Mouse (Mus musculus): ENCODE results near the gene Epb41. TPM values are rescaled to one million over a fixed set of nuclear protein-coding genes. Genes with fewer than 3 reads are reported as not detected.

The Epb41 gene
- polyA plus RNA-seq, 1 experiment from 2014 or later: 52.0 TPM

DNA sequence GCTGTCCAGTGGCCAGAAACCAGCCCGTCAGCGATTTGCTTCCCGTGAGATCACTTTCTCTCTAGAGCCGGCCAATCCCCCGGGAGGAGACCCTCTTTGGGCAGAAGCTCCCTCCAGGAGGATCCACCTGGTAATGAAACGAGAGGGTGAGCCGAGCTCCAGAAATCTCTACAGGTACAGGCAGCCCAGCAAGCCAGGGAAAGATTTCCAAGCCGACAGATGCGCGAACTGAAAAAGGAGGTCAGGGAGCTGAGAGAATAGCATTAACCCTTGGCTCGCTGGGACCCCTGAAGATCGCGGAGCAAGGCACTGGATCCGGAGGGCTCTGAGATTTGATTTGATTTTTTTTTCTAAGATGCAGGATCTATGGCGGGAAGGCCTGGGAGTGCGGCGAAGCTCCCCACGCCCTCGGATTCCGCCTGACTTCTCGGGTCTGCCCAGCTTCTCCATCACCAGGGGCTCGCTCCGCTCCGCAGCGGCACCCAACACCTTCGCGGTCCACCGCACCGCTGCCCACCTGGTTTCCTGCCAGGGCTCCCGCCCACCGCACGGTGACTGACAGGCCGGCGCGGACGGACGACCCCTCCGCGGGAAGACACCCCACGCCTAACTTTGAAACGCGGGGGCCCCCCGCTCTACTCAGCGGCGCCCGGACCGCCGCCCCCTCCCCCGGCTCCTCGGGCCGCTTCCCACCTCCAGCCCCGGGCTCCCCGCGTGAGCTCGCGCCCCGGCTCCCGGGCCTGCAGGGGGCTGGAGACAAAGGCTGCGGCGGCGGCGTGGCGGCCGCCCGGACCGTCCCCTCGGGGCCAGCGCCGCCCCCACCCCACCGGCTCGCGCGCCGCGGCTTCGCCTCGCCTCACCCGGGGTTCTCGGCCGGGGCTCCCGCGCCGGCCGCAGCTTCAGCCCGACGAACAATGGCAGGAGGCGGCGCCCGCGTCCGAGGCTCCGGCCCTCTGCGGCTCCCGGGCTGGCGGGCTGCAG lies 26.8 kb downstream of the Epb41 start:
- peak; percentile 47 for DNase-seq (ENCODE audit: low spot score)

- DNase-seq (ENCODE audit: low spot score): no peak
Observed at GRCm38 (mm10) chr4:132043726-132044125, 31.4 kb downstream of the Epb41 start.

DNA sequence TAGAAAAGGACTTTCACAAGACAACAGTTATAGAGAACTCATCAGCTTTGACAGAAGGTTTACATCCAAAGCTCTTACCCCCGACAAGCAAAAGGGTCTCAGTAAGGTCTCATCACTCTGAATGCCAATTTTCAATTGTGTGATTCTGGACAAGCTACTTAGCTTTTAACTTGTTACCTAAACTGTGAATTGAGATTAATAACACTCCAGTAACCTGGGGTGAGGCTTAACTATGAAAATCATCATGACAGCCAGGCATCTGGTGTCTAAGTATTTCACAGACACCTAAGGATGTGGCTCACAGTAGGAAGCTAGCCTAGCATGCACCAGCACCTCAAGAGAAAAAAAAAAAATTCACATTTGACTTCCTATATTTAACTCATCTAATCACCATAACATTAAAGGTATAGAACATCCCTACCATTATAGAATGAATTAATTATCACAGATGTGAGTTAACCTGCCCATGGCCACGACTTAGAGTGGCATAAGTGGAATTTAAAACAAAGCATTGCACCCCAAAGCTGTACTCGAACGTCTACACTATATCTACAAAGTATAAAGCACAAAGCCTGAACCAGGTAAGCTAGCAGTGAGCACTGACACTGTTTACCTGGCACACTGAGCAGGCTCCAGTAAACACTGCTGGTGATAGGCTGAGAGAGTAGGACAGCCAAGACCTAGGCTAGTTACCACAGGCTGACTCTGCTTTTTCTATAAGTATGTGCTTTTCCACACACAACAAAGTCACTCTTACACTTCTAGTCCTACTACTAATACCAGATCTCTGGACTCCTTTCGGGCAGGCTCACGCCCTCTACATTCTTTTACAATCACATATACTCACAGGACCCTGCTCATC lies 33.4 kb downstream of the Epb41 start:
- DNase-seq (ENCODE audit: low spot score): peak; percentile 35

- DNase-seq (ENCODE audit: low spot score): peak; percentile 88
Observed at GRCm38 (mm10) chr4:132039975-132040645, 35.0 kb downstream of the Epb41 start.

DNA sequence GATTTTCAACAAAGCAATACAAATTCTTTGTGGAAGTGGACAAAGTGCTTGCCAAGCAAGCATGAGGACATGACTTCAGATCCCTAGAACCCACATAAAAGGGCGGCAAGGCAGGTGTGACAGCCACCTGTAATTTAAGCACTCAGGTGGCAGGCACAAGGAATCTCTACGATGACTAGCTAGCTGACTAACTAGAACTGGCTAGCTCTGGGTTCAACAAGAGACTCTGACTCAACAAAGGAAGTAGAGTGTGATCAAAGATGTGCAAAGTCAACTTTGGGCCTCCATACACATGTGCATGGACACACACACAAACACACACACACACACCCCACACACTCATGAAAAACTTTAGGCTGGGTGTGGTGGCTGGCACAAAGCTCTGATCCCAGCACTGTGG lies 35.6 kb downstream of the Epb41 start:
- DNase-seq (ENCODE audit: low spot score): peak; percentile 59

- DNase-seq (ENCODE audit: low spot score): no peak
Observed at GRCm38 (mm10) chr4:132038809-132039208, 36.3 kb downstream of the Epb41 start.

DNA sequence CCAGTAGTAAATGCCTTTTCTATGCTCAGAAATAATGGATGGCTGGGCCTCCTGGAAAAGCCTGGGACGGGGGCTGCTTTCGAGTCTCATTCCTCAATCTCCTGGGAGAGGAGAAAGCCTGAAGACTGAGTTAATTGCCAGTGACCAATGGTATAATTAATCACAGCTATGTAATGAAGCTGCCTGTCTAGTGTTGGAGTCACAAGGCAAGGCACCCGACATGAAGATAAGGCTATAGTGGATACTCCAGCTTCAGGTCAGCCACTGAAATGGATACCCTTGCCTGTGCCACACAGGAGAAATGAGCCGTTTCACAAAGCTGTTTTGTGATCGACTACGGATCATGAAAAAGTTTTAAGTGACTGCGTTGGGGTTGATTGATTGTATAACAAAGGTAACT lies 37.1 kb downstream of the Epb41 start:
- no peak for DNase-seq (ENCODE audit: low spot score)

DNA sequence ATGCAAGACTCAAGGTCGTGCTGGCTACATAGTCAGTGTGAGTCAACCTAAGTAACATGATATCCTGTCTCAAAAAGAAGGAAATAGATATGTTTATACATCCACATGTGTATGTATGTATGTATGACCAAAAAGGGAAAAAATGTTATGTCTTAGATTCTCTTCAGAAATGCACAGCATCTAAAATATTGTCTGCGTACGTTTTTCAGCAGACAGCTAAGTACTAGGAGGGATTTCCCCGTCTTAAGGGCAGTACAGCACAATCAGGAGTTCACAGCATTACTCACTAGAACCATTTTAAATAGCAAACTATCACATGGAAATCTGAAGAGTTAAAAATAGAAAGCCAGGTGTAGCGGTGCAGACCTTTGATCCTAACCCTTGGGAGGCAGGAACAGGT lies 38.0 kb downstream of the Epb41 start:
- DNase-seq (ENCODE audit: low spot score): no peak

GRCm38 (mm10) chr4:132034242-132034641 lies 40.9 kb downstream of the Epb41 start:
- no peak for DNase-seq (ENCODE audit: low spot score)

GRCm38 (mm10) chr4:132033183-132033582 lies 41.9 kb downstream of the Epb41 start:
- peak; percentile 21 for DNase-seq (ENCODE audit: low spot score)

DNA sequence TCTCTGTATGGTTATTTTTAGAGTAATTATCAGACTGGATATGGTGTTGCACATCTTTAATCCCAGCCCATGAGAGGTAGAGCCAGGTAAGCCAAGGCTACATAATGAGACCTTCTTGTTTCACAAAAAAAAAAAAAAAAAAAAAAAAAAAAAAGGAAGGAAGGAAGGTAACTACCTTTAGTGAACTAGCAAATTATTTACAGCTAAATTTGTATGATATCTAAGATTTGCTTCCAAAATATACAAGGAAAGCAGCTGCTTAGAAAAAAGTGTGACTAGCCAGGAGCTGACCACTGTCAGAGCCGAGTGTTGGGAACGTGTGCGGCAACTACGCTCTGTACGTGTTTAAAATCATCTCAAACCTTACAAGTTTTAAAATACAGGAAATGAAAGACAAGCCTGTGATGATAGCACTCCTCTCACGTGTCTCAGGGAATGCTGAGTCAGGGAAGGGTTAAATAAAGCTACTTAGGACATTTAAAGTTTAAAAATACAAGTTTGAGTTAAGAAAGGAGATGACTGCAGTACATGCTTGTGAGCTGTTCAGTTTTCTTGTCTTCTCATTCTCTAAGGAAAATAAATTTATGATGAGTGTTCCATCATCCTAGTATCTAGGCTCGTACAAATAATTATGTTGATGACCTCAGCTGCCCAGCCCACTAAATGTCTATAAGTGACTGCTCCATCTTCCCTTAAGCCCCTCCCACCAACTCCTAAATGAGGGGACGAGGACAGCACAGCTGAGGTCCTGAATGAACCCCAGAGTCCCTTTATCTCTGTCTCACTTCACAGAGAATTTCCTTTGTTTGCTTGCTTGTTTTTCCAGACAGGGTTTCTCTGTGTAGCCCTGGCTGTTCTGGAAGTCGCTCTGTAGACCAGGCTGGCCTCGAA lies 45.0 kb downstream of the Epb41 start:
- DNase-seq (ENCODE audit: low spot score): no peak

- no peak for DNase-seq (ENCODE audit: low spot score)
Observed at GRCm38 (mm10) chr4:132027806-132028205, 47.3 kb downstream of the Epb41 start.

- DNase-seq (ENCODE audit: low spot score): no peak
Observed at GRCm38 (mm10) chr4:132027167-132027566, 48.0 kb downstream of the Epb41 start.

GRCm38 (mm10) chr4:132025738-132026527 lies 49.2 kb downstream of the Epb41 start:
- no peak for DNase-seq (ENCODE audit: low spot score)

- DNase-seq (ENCODE audit: low spot score): no peak
Observed at GRCm38 (mm10) chr4:132025264-132025663, 49.9 kb downstream of the Epb41 start.

GRCm38 (mm10) chr4:132023816-132024215 lies 51.3 kb downstream of the Epb41 start:
- no peak for DNase-seq (ENCODE audit: low spot score)

DNA sequence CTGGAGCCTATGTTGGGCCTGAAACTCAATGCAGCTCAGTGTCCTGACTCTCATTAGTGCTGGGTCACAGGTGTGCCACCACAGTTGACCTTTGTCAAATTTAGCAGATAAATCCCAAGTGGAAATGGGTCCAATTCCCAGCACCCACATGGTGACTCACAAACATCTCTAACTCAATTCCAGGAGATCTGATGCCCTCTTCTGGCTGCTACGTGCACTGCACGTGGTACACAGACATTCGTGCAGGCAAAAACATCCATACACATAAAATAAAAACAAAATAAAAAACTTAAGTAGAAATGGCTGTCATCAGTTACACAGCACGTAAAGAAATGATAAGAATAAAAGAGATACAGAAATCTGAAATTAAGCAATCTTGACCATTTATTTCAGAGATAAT lies 52.5 kb downstream of the Epb41 start:
- no peak for DNase-seq (ENCODE audit: low spot score)

GRCm38 (mm10) chr4:132021883-132022282 lies 53.2 kb downstream of the Epb41 start:
- DNase-seq (ENCODE audit: low spot score): no peak

GRCm38 (mm10) chr4:132018547-132018946 lies 56.6 kb downstream of the Epb41 start:
- no peak for DNase-seq (ENCODE audit: low spot score)

- no peak for DNase-seq (ENCODE audit: low spot score)
Observed at GRCm38 (mm10) chr4:132015374-132015773, 59.7 kb downstream of the Epb41 start.

Data from thymus, postnatal 0 days (tissue).